16 mouse cellular contexts compared by ENCODE assay signal in the genomic region with DNA sequence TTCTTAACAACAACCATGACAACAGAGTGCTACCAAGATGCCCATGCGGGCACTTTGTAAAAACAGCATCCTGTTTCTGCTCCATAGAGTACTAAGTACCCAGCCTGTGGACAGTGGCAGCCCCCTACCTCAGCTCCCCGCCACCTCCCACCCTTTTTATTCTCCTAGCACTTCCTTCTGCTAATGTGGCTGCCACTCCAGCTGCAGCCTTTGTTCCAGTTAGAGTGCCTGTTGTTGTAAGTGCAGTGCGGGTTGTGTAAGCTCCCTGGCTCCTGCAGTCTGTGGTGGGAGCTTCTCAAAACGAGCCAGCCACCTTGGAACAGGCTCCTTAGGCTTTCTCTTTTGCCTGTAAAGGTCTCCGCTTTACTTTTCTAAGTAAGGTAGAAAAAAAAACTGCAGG.
DNase-seq lines count a peak whose midpoint lies in the region; ATAC-seq and TF ChIP-seq lines count a peak whose summit lies in the region.
"Had no signal": no experiment of that assay in that cellular context is flagged by ENCODE, and none has a peak within 500 bp of the region (broad histone marks: within the 10 kb centered on the region; RNA-seq: fewer than 3 reads in every experiment).

No protein-coding gene starts in this region.

- H3K27me3 ChIP-seq in midbrain, embryonic 11.5 days (ENCODE audit: control insufficient read depth, insufficient read depth, low read length): no peaks in the 10 kb centered on the region
- no peaks in the 10 kb centered on the region for H3K27me3 ChIP-seq in midbrain, postnatal 0 days (ENCODE audit: insufficient read depth, low read length)
- H3K27me3 ChIP-seq: Patski had no signal

- no peaks in the 10 kb centered on the region for H3K36me3 ChIP-seq in midbrain, embryonic 11.5 days (ENCODE audit: control insufficient read depth, insufficient read depth, low read length)
- H3K36me3 ChIP-seq in midbrain, postnatal 0 days (ENCODE audit: insufficient read depth, low read length): no peaks in the 10 kb centered on the region
- H3K36me3 ChIP-seq: limb, embryonic 13.5 days had no signal

- H3K4me2 ChIP-seq in midbrain, embryonic 11.5 days: no peak overlapping the region
- H3K4me2 ChIP-seq in midbrain, postnatal 0 days (ENCODE audit: low read depth, low read length, poor library complexity, severe bottlenecking): no peak overlapping the region
- H3K4me2 ChIP-seq: limb, embryonic 13.5 days had no signal

- WGBS in midbrain, embryonic 11.5 days: 40% methylated on average over 5 of the region's 5 CpGs
- WGBS in midbrain, postnatal 0 days: 36% methylated on average over 5 of the region's 5 CpGs

- no peak overlapping the region for H3K4me3 ChIP-seq in midbrain, embryonic 11.5 days (ENCODE audit: low read depth, low read length)
- no peak overlapping the region for H3K4me3 ChIP-seq in midbrain, postnatal 0 days (ENCODE audit: low read depth, low read length)
- H3K4me3 ChIP-seq: limb, embryonic 13.5 days had no signal

- peaks cover 22% of the 10 kb centered on the region for H3K4me1 ChIP-seq in midbrain, embryonic 11.5 days (ENCODE audit: control insufficient read depth, insufficient read depth, low read length)
- H3K4me1 ChIP-seq in midbrain, postnatal 0 days (ENCODE audit: insufficient read depth, low read length): no peaks in the 10 kb centered on the region

- no peak overlapping the region for H3K27ac ChIP-seq in midbrain, embryonic 11.5 days (ENCODE audit: low read depth, low read length)
- H3K27ac ChIP-seq in midbrain, postnatal 0 days (ENCODE audit: low read depth, low read length): no peak overlapping the region
- H3K27ac ChIP-seq: limb, embryonic 13.5 days had no signal

- no peaks in the 10 kb centered on the region for H3K9me3 ChIP-seq in midbrain, embryonic 11.5 days (ENCODE audit: control insufficient read depth, low read length)
- H3K9me3 ChIP-seq in midbrain, postnatal 0 days (ENCODE audit: low read length): no peaks in the 10 kb centered on the region
- H3K9me3 ChIP-seq: limb, embryonic 13.5 days had no signal

- DNase-seq in embryo, embryonic 10 days (ENCODE audit: low spot score): peak; percentile 15
- DNase-seq in embryo, embryonic 9.5 days (ENCODE audit: extremely low spot score): no peak
- DNase-seq in midbrain, embryonic 11.5 days (ENCODE audit: low spot score, missing footprints): peak; percentile 84
- DNase-seq in midbrain, postnatal 0 days (ENCODE audit: low spot score): no peak
- no peak for DNase-seq in heart, adult 8-10 months (ENCODE audit: low spot score)
- DNase-seq in layer of hippocampus, adult 9-11 months: no peak
- DNase-seq: adrenal gland, adult 2 months; cerebellum, postnatal 10 days; heart, postnatal 14 days; kidney, adult 8-10 months; lung, postnatal 4 days; right cerebral cortex, postnatal 4 days had no signal

- ATAC-seq in midbrain, embryonic 11.5 days (ENCODE audit: low FRiP score): peak; percentile 43; the same call in 1 of the 2 replicates
- ATAC-seq in midbrain, postnatal 0 days (ENCODE audit: low FRiP score): no peak
- peak; percentile 81 for ATAC-seq in granulocyte monocyte progenitor cell, adult 5-6 weeks (replicated peaks; ENCODE audit: poor library complexity, severe bottlenecking)
- ATAC-seq in inflammation-experienced regulatory T-cells, adult 6 months: no peak
- ATAC-seq: Patski had no signal

- 0 out of 2 replicates have a peak overlapping the region, but pooled peaks have one; percentile 7 for H3K9ac ChIP-seq in midbrain, embryonic 11.5 days (ENCODE audit: low read length)
- no peak overlapping the region for H3K9ac ChIP-seq in midbrain, postnatal 0 days (replicated peaks; ENCODE audit: low read length, poor library complexity, severe bottlenecking)
- H3K9ac ChIP-seq: limb, embryonic 13.5 days had no signal

- TF ChIP-seq CTCF in midbrain, postnatal 0 days (IDR thresholded peaks at IDR 0.05): no peak

Comparison
In these comparisons a context has a peak if more than half of its experiments do, and no peak if none do; other contexts are left out.
1. DNase-seq: peak in embryo, embryonic 10 days (single experiment) and midbrain, embryonic 11.5 days (single experiment); none in embryo, embryonic 9.5 days (single experiment), midbrain, postnatal 0 days (single experiment), heart, adult 8-10 months (single experiment) and layer of hippocampus, adult 9-11 months (single experiment).
2. ATAC-seq: peak in midbrain, embryonic 11.5 days (single experiment) and granulocyte monocyte progenitor cell, adult 5-6 weeks (single experiment); none in midbrain, postnatal 0 days (single experiment) and inflammation-experienced regulatory T-cells, adult 6 months (single experiment).